Mouse (Mus musculus) adrenal gland, adult 8-10 months (tissue): ENCODE measurements around the gene Igflr1. TPM values are rescaled to one million over a fixed set of nuclear protein-coding genes. Genes with fewer than 3 reads are reported as not detected.

Source experiments
- DNase-seq: peaks from one replicate; pipeline ENCODE4 v3.0.0; 2022
- total RNA-seq, 4 experiments: library from RNA; stranded (reverse); gene quantifications; 2 replicates each; pipeline ENCODE4 v1.2.4; 2022

Gene Igflr1
- total RNA-seq, 4 experiments from 2014 or later = 2.1 to 7.9 (median 3.6) TPM

GRCm38 (mm10) chr7:30553810-30554584 is 11.2 kb upstream of the Igflr1 start:
- no peak for DNase-seq

GRCm38 (mm10) chr7:30556894-30557536 is 8.2 kb upstream of the Igflr1 start:
- DNase-seq = no peak

GRCm38 (mm10) chr7:30557901-30558514 is 7.2 kb upstream of the Igflr1 start:
- DNase-seq = no peak

- no peak for DNase-seq
Measured at GRCm38 (mm10) chr7:30558656-30559442, 6.4 kb upstream of the Igflr1 start.

GRCm38 (mm10) chr7:30559443-30559954 is 5.7 kb upstream of the Igflr1 start, which contains the start of gene Lin37:
Gene Lin37 (minus strand): TSS chr7:30559838.
- DNase-seq = peak; percentile 99

GRCm38 (mm10) chr7:30560296-30560695 is 4.9 kb upstream of the Igflr1 start:
- DNase-seq = no peak

GRCm38 (mm10) chr7:30562526-30563116 is 2.6 kb upstream of the Igflr1 start:
- DNase-seq = no peak

GRCm38 (mm10) chr7:30563117-30563905 is 1.9 kb upstream of the Igflr1 start, which contains the start of the genes U2af1l4, Gm49396 and Psenen:
Gene U2af1l4 (plus strand): TSS chr7:30563301.
Gene Gm49396 (plus strand): TSS chr7:30563344.
Gene Psenen (minus strand): TSS chr7:30563627.
- DNase-seq = peak; percentile 96

GRCm38 (mm10) chr7:30563906-30564280 is 1.3 kb upstream of the Igflr1 start:
- DNase-seq = no peak

GRCm38 (mm10) chr7:30566033-30566432 is 806 bp downstream of the Igflr1 start:
- no peak for DNase-seq

GRCm38 (mm10) chr7:30567555-30567954 is 2.3 kb downstream of the Igflr1 start:
- DNase-seq = no peak

GRCm38 (mm10) chr7:30572389-30572788 is 7.2 kb downstream of the Igflr1 start:
- DNase-seq = no peak

GRCm38 (mm10) chr7:30572969-30573368 is 7.7 kb downstream of the Igflr1 start:
- no peak for DNase-seq

- no peak for DNase-seq
Measured at GRCm38 (mm10) chr7:30579950-30580349, 14.7 kb downstream of the Igflr1 start.

- DNase-seq = peak; percentile 11
Measured at GRCm38 (mm10) chr7:30581547-30581946, 16.3 kb downstream of the Igflr1 start.

GRCm38 (mm10) chr7:30584339-30584738 is 19.1 kb downstream of the Igflr1 start:
- DNase-seq = peak; percentile 21

- DNase-seq = no peak
Measured at GRCm38 (mm10) chr7:30585170-30585569, 19.9 kb downstream of the Igflr1 start.

- no peak for DNase-seq
Measured at GRCm38 (mm10) chr7:30586455-30587020, 21.3 kb downstream of the Igflr1 start.

- no peak for DNase-seq
Measured at GRCm38 (mm10) chr7:30587842-30588667, 22.8 kb downstream of the Igflr1 start.
